Mouse (Mus musculus) layer of hippocampus, postnatal 10 days (tissue): ENCODE data around the gene Nln. TPM values are rescaled to one million over a fixed set of nuclear protein-coding genes. Genes with fewer than 3 reads are reported as not detected.
A peak's percentile ranks its signal among the peaks of the same experiment; 100 is the strongest.

Experiments
- DNase-seq, 2 experiments: peaks; one replicate each; pipeline ENCODE4 v3.0.0; 2021; ENCODE audit warnings: low spot score in 2 of 2
- long read RNA-seq: library from polyadenylated mRNA; stranded (forward); transcript quantifications from one replicate; pipeline ENCODE4 v2.0.0, GENCODE M21; 2023
- total RNA-seq, 2 experiments: library from RNA; stranded (reverse); gene quantifications; 2 replicates each; pipeline ENCODE4 v1.2.3; 2021

The Nln gene
- total RNA-seq: 10 to 100 TPM; 43.4 to 50.8 TPM
- long read RNA-seq, full-length matches to known transcripts: 15 of 20 reads
- long read RNA-seq, partial matches to known transcripts: 2 of 20 reads
- long read RNA-seq, other reads (novel, unspliced or antisense): 3 of 20 reads

DNA sequence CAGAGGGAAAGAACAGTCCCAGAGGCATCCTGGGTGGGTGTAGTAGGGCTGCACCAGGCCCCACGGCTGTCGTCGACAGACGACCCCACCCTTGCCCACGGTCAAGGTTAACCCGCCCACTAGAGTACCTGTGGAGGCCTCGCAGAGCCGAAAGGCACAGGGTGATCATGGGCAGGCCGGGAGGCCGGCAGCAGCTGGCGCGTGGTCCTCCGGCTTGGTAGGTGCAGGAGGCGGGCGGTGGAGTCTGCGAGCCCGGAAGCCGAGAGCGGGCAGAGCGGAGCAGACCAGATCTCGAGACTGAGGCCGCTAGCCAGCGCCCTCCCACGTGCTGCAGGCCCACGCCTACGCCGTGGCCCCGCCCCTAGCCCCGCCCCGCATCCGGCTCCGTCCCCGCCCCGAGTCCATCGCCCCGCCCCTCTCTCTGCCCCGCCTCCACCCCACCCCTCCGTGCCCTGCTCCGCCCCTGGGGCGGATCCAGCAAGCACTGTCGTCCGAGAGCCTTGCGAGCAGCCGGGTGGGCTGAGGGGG is at the start of gene Nln, which contains the start of gene Sgtb:
Nln (minus strand) TSS at position 327 of the 528 bp plus-strand sequence.
Sgtb (plus strand) TSS at position 454 of the 528 bp plus-strand sequence.
- peak; percentile 80 to 89 for DNase-seq

DNA sequence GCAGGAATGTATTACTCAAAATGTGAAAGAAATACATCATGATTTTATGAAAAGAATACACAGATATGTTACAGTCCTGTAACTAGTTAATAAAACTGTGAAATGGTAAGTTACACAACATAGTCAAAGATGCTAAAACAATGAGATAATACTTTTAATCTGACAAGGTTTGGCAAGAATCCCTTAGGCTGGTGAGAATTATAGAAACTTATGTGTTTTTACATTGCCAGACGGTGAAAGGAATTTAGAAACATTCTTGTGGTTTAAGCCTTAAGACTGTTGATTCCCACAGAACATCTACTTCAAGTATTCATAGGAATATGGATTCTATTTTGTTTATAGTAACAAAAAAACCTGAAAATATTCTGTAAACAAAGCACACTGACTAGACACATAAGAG is 46.3 kb upstream of the Nln start:
- DNase-seq: no peak

DNA sequence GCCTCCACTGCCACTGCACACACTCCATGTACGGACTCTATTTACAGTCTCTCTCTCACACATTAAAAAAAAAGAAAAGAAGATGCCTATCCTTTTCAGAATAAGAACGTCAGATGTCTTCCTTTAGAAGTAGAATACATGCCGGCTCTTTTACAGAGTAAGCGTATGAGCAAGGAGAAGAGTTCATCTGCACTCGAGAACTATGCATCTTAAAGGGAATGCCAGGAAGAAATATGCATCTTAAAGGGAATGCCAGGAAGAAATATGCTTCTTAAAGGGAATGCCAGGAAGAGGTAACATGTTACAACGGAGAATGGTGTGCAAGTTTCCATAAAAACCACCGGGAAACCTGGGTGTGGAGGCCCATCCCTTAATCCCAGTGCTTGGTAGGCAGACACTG is 45.7 kb upstream of the Nln start:
- DNase-seq: no peak

DNA sequence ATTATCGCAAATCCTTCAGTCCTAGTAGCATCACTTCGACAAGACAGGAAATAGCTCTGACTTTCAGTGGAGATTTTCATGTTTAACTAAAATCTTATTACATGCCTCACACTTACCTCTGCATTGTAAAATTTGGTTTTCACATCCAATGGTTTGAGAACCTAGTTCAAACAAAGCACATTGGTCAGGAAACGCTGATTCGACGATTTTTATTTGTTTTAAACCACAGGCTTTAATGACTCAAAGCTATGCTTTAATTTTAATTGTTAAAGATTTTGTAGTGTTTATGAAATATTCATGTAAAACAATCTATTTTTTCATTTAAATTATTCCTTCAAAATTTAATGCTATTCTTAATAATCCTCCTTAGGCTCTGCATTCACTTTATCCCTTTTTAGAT is 44.8 kb upstream of the Nln start:
- no peak for DNase-seq

DNA sequence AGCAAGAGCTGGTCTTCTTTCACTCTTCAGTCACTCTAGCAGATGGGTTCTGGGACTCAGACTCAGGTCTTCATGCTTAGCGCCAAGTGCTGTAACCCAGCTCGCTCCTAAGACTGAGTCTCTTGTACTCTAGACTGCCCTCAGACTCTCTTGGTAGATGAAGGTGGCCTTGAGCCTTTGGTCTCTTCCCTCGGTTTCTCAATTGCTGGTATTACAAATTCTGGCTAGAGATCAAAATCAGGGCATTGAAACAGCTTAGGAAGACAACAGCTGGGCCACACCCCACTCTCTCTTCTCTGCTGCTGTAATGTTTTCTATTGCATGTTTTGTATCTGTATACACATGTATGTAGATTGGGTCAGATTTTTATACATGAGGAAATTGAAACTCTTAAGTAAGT is 36.2 kb upstream of the Nln start:
- no peak for DNase-seq

DNA sequence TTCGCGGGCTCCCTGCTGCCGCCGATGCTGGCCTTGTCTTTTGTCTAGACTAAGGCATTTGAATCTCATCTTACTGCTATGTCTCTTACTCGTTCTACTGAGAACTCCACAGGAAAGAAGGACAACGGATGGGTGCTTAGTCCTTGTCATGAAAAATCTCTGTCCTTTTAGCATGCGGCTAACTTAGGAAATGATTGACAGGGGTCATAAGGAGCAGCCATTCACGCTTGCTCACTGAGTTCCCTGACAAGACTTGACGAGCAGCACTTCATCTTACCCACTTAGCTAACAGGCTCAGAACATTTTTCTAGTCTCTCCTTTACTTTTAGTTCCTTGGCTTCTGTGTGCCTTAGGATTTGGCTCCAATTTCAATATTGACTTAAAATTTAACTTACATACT is 35.5 kb upstream of the Nln start:
- no peak for DNase-seq

DNA sequence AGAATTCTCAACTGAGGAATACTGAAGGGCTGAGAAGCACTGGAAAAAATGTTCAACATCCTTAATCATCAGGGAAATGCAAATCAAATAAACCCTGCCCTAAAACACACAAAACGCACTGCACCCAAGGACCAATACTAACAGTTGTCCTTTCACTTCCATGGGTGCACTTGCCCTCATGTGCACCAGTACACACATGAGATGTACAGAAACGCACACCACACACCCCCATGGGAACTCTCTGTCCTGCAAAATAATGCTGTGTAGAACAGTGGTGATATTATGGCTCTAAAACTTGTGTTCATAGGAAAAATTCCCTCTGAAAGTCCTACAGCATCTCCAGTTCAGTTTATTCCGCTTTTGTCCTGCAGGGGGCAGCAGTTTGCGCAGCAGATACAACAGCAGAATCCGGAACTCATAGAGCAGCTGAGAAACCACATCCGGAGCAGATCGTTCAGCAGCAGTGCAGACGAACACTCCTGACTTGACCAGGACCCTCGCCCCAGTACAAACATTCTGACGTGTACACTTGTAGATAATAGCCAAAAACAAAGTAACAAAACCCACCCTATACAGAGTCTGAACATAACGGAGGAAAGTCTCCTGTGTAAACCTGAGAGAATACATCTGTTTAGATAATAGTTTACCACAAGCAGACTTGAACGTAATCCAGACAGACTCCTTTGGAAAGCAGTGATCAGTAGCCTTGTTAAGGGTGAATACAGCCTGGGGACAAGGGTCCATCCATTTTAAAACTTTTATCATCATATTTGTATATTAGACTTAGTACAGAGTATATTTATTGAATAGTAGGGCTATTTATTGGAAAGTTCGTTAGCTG is 30.2 kb upstream of the Nln start:
- DNase-seq: peak; percentile 85 to 89

DNA sequence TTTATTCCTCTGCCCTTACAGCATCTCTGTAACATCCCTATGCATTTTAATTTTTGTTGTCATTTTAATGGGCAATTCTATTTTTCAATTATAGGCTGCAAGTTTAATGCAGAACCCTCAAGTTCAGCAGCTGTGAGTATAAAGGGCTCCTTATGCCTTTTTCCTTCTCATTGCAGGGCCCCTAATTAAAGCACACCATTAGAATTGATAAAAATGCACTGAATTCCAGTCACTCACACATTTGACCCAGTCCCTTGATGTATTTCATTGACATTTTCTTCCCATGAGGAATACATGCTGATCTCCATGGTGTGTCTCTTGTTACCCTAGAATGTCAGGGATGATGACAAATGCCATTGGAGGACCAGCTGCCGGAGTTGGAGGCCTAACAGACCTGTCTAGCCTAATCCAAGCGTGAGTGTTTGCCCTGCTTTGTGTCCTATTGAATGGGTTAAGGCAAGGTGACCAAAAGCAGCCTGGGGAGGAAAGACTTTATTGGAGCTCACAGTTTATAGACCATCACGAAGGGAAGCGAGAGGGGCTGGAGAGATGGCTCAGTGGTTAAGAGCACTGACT is 25.2 kb upstream of the Nln start:
- no peak for DNase-seq

DNA sequence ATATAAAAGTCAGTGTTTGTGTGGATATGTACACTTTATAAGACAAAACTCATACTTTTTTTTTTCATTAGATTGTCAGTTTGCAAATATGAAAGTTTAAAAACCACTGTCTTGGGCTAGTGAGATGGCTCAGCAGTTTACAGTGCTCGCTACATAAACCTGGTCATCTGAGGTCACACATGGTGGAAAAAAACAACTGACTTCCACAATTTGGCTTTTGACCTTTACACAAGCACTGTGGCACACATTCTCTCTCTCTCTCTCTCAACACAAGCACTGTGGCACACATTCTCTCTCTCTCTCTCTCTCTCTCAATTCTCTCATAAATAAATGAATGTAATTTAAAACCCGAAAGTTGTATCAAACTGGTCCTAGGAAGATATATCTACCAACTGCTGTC is 23.1 kb upstream of the Nln start:
- no peak for DNase-seq

DNA sequence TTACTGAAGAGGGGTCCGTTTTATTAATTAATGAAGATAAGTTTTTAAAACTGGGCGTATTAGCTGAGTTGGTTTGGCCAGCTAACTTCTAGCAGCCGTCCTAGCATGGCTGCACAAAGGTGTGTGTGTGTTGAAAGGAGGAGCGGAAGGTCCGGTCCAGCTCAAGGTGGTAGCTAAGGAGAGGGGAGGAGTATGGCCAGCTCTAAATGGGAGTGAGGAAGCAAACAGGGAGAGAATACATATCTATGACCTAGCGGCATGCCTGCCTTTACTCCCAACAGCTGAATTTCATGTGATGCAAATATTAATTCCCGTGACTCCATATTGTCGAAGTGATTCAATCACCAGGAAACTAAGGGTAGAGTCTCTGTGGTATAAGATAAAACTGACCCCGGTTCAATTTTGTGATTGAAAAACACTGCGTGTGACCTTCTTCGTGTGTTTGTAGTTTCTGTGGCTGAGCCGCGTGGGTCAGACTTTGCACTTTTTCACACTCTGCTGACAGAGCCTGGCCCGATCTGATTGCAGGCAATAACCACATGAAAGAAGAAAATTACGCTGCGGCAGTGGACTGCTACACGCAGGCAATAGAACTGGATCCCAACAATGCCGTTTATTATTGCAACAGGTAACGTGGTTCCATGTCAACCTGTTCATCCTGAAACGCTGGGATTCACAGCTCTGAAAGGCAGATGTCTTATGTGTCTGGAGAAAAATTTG is 14.4 kb upstream of the Nln start:
- no peak for DNase-seq

DNA sequence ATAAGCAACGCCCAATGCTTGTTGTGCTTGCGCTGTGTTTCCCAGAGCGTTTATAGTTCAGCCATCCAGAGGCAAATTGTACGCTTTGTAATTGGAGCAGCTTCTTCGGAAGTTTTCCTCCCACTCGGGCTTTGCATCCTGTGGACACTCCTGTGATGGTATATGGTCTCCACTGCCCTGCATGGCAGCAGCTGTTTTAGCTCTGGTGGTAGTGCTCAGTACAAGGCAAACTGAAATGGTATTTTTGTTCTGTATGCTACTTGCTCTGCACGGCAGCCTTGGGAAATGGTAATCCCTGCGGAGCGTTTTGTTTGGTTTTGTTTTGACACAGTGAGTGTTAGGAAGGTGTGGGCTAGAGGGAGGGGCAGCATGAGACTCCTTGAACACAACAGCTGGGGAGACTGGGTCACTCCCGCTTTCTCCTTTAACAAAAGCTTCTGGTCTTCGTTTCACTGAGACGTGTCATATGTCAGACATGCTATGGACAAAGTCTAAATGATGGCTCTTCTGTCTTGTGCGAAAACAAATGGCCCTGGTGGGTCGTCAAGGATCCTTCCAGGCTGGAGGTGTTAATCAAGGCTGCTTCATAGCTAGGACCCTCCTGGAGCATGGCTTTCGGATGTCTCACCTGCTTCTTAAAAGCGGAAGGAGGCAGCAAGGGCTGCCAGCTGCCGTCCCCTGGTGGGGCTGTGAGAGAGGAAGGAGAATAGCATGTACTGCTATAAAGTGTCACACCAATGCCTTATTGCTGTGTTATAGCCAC is 12.8 kb upstream of the Nln start:
- DNase-seq: no peak

DNA sequence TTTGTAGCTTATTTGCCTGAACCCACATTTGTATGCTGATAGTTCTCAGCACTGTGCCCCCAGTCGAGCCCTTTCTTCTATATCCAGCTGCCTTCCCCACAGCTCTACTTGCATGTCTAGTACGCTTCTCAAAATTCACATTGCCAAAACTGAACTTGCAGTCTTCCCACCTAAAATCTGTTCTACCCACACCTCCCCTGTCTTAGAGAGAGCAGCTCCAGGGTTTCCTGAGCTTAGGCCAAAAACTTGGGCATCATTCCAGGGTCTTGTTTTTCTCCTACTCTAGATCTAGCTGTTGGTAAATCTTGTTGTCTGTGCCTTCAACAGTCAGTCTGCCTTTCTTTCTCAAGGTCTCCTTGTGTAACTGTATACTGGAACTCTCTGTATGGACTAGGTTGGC is 5.4 kb upstream of the Nln start:
- DNase-seq: no peak

DNA sequence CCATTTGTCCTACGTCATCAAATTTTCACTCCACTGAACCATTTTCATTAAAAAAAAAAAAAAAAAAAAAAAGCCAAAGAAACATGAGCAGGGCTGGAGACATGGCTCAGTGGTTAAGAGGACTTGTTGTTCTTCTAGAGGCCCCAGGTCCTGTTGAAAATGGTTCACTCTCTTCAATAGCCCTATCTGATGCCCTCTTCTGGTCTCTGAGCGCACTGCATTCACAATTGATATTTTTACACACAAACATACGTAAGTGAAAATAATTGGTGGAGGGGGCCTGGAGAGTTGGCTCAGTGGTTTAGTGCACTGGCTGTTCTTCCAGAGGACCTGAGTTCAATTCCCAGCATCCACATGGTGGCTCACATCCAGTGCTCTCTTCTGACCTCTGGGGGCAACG is 4.4 kb upstream of the Nln start:
- DNase-seq: no peak

DNA sequence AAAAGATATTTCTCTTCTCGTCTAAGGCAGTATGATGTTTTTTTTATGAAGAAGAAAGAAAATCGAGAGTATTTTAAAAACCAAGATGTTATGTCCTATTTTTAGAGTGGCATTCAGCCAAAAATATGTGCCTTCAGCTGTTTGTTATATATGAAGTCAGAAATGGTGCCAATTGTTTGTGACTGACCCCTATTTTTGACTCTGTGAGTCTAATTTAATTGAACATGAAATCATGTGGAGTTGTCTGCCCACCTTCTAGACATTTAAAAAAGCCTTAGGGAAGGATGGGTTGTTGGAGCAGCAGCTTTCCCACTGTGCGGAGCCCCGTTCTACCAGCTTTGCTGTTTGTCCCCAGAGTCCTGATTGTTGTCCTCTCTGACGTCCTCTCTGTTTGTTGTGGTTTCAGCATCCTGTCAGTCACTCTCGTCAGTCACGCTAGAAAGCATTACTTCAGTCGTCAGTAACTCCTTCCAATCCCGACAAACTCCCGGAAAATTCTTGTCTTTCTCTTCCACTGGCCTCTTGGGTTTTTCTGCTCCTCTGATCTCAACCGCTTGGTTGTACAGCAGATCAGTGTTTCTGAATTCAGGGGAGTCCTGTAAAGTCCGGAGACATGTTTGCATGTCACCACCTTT is 3.0 kb upstream of the Nln start:
- DNase-seq: no peak

DNA sequence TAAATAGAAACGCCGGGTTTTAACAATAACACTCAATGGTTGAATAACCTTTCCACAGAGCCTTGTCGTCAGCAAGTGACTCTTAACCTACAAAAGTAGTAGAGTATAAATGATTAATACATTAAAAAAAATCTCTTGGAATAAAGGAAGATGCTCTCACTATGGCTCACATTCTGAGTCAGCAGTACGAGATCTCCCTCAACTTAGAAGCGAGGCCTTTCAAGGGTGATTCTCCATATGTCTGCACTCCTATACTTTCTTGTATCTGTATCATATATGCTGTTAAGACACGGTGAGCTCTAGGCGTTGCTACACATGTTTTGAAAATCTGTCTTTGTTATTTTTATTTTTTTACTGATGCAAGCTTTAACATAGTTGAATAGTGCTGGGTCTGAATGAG is 1.1 kb upstream of the Nln start:
- no peak for DNase-seq

DNA sequence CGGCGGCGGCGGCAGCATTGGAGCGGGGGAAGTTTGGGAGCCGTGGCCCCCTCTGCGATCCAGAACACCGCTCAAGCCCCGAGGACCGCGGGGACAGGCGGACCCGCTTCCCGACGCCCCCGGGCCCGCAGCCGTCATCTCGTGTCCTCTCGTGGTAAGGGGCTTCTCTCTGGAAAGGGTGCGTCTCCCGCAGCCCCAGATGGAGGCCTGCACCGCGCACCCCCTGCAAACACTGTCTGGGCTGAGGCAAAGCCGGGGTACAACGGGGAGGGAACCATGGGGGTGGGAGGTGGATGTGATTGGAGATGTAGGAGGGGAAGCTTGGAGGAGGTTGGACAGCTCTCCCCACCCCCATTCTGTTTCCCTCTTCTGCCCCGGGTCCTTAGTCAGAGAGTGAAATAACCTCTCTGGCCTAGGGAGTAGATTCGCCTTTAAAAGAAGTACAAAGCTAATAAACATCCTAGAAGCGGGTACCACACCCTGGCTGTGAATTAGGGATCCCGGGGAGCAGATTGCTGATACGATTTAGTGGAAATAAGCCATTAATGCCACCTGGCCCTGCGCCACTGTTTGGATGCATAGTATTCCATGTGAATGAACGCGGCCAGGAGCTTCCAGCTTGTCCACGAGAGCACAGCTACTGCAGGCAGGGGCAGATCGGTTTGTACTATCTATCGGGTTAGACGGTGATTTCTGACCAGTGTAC is 555 bp upstream of the Nln start:
- DNase-seq: peak; percentile 62 to 72

DNA sequence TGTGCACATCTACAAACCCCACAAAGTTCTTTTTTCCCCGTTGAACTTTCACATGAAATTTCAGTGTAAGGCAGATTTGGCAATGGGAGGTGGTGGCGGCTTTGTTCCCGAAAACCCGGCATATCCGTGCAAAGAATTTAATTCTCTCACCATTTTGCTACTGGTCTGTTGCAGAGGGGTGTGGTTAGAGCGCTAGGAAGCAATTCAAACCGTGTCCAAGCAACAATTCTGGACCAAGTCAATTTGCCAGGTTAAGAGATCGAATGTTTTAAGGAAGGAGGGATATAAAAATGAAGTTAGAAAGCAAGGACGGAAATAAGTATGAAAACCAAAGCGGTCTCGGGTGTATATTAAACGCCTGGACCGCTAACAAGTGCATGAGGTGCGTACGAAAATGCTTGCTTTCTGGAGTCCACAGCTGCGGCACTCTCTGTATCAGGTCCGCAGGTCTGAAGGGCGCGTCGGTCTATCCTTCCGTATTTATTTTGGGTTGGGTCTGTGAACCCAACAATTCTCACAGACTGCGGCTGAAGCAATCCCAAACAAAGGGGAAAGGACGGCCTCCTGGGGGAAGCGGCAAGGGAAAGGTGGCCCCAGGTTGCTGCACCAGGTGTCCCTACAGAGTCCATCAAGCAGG is 645 bp downstream of the Nln start:
- DNase-seq: peak in 1 of 2 experiments; percentile 34

DNA sequence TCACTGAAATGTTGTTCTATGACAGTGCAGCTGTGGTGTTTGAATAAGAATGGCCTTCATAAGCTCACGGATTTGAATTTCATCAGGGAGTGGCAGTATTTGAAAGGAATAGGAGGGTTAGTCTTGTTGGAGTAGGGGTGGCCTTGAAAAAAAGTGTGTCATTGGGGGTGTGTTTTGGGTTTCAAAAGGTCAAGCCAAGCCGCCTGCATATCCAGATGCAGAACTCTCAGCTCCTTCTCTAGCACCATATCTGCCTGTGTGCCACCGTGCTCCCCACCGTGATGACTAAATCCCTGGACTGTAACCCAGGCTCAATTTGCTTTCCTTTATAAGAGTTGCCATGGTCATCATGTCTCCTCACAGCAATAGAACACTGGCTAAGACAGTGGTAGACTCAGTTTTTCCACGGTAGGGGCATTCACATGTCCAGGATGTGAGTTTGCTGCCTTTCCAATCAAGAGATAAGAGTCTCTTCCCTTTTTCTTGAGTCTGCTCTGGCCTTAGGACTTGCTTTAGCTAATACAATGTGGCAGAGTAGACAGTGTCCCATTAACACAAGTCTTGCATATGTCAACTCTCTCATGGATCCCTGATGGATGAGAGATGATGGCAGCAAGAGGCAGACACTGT is 7.7 kb downstream of the Nln start:
- no peak for DNase-seq

DNA sequence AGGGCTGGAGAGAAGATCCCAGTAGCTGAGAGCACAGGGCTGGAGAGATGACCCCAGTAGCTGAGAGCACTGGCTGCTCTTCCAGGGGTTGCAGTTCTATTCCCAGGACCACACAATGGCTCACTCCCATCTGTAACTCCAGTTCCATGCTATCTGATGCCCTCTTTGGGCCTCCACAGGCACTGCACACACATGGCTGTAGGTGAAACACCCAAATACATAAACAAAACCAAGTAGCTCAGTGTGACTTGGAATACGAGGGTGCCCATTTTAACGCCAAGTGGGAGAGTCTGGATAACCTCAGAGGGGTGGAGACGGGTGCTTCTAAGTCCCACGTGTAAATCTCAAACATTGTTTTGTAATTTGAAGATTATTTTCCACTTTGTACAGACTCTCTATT is 9.0 kb downstream of the Nln start:
- DNase-seq: no peak
